Mouse (Mus musculus): ENCODE results near the gene Prpf6. TPM values are rescaled to one million over a fixed set of nuclear protein-coding genes. Genes with fewer than 3 reads are reported as not detected.

Gene Prpf6
- total RNA-seq, 2 experiments from 2014 or later: 57.2 to 57.3 TPM

DNA sequence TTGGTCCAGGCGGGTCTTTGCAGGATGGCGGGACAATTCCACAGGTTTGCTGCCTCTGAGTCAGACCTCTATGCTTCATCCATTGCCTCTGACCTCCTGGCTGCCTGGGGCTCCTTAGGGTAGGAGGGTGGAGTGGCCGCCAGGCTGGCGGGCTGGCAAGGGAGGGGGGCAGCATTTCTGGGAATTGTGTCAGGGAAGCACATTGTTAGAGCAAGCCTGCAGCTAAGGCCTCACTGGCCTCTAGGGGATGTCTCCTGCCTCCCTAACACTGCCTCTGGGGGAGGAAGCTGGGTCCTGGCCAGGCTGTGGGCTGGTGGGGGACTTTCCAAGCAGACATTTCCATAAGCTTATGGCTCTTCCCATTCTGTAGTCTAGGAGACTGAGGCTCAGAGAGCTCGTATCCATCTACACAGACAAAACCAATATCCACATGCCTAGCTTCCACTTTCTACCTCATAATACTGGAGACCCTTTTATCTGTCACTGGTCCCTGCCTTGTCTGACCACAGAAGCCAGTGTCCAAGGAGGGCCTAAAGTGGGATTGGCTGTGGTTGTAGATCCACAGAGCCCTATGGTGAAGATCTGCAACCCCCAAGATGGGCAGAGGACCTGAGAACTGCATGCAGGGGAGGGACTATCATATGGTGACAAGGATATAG is 85.6 kb downstream of the Prpf6 start:
- Histone ChIP-seq H3K27ac (peak overlapping the region; percentile 84), H3K4me3 (no peak overlapping the region)
- DNase-seq (ENCODE audit: low spot score in 2 of 2): no peak
- TF ChIP-seq CTCF (conservative IDR thresholded peaks at IDR 0.05): peak; percentile 62

DNA sequence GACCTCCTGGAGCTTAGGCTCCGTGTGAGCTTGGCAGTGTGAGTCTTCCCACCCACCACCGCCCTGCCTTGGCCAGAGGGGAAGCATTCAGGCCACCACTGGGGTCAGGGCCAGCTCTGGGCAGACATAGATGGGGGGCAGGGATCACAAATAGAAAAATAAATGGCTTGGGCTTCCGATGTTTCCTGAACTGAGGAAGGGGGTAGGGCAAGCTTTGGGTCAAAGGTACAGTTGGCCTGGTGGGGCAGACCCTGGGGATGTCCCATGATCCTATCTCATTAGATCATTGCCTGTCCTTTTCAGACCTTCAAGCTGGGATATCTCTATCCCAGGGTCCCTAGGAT is 86.1 kb downstream of the Prpf6 start:
- no peak for DNase-seq (ENCODE audit: low spot score in 2 of 2)
- no peak for TF ChIP-seq CTCF (conservative IDR thresholded peaks at IDR 0.05)
- H3K27ac ChIP-seq: peak overlapping the region; percentile 84
- H3K4me3 ChIP-seq: no peak overlapping the region

DNA sequence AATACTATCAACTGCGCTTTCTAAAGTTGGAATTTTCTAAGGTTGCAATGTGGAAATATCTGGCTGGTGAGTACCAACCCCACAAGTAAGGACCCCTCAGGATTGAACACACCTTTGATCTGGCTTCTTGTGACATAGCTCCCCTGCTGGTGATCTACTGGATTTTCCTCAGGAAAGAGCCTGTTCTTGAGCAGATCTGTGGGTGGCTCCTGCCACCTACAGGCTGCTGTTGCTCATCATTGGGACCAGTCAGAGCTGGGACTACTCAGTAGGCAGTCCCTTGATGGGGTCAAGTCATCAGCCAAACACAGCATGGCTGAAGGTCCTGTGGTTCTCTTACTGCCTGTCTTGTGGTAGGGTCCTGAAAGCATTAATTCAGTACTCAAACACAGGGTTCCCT is 87.1 kb downstream of the Prpf6 start:
- peak; percentile 99 for TF ChIP-seq CTCF (conservative IDR thresholded peaks at IDR 0.05)
- Histone ChIP-seq H3K4me3 (no peak overlapping the region), H3K27ac (peak overlapping the region; percentile 96; the same call in 1 of the 2 replicates)
- peak; percentile 77 to 83 for DNase-seq (ENCODE audit: low spot score in 2 of 2)

DNA sequence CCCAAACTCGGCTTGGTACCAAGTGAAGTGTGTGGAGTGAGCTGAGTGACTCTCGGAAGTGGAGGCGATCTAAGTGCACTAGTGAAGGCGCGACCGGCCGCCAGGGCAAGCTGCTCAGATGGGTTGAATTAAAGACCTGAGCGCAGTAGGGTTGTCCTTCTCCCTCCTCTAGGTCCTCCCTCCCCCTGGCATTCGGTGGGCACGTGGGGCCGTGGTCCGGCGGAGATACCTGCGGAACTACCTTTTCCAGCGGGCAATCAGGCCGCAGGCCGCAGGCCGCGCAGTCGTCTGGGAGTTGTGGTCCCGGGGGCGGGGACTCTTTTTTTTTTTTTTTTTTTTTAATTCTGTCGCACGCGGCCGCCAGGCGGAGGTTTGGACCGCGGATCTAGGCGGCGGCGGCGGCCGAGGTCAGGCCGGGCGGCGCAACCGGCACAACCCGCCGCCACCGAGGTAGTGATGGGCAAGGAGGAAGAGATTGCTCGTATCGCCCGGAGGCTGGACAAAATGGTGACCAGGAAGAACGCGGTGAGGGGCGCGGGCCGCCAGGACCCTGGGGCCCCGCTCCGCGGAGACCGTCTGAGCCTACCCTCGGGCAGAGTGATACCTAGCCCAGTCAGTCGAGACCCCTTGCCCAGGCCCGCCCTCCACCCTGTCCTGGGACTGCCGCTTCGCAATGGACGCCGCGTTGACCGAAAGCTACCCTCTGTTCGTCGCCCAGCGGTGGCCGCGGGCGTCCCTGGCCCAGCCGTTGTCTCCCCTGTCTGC is 88.5 kb downstream of the Prpf6 start, which contains the start of gene Tcea2:
Tcea2 (plus strand) TSS at position 360 of the 765 bp plus-strand sequence.
- peak; percentile 53 to 65 for DNase-seq (ENCODE audit: low spot score in 2 of 2)
- peak within 1 kb of the TSS; percentile 93 for H3K4me3 ChIP-seq
- peak within 1 kb of the TSS; percentile 96 for H3K27ac ChIP-seq
- TF ChIP-seq CTCF (conservative IDR thresholded peaks at IDR 0.05): peak; percentile 70

DNA sequence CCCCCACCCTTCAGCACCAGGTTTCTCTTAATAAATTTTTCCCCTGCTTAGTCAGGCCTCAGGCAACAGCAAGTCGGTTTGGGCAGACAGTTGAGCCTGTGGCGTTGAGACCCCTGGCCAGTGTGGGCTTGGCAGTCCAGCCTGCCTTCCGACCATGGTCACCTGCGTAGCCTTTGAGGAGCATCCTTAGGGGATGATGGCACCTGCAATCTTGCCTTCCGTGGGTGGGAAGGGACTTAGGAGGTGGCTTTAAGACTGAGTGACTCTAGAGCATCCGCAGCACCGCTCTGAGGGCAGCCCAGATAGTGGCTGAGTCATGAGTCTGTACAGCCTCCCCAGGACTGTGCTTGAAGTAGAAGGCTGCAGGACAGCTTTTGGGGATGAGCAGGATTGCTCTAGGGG is 89.0 kb downstream of the Prpf6 start:
- DNase-seq (ENCODE audit: low spot score in 2 of 2): peak in 1 of 2 experiments; percentile 10

DNA sequence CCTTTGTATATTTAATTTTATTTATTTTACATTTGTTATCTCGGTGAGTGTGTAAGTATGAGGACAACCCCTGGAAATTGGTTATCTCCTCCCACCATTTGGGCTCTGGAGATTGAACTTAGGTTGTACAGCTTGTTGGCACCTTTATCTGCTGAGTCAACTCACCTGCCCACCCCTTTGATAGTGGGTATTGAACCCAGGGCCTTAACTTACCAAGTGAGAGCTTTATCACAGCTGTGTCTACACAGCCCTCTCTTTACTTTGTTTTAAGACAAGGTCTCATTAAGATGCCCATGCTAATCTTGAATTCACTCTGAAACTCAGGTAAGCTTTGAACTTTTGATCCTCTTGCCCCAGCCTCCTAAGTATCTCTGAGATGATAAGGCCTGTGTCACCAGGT is 90.3 kb downstream of the Prpf6 start:
- Histone ChIP-seq H3K4me3 (no peak overlapping the region), H3K27ac (no peak overlapping the region)
- TF ChIP-seq CTCF (conservative IDR thresholded peaks at IDR 0.05): no peak
- peak in 1 of 2 experiments; percentile 6 for DNase-seq (ENCODE audit: low spot score in 2 of 2)

More for the DNA sequence above, 89.0 kb downstream of the Prpf6 start:
- Histone ChIP-seq H3K4me3 (peak overlapping the region; percentile 93), H3K27ac (peak overlapping the region; percentile 96)
- TF ChIP-seq CTCF (conservative IDR thresholded peaks at IDR 0.05): no peak

DNA sequence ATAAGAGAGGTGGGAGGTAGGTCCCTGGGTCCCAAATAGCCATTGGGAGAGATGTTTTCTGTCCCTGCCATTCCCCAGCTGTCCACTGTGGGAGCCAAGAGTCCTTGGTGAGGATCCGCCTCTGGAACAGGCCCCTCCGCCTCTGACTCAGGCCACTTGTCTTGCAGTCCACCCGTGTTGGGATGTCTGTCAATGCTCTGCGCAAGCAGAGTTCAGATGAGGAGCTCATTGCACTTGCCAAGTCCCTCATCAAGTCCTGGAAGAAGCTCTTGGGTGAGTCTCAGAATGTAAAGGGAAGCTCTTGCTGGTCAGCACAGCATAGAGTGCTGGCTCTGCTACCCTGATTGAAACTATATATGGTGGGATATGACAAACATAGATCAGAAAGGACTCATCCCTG is 91.7 kb downstream of the Prpf6 start:
- no peak overlapping the region for H3K4me3 ChIP-seq
- TF ChIP-seq CTCF (conservative IDR thresholded peaks at IDR 0.05): peak; percentile 11; the same call in 1 of the 2 replicates
- DNase-seq (ENCODE audit: low spot score in 2 of 2): peak in 1 of 2 experiments; percentile 7
- H3K27ac ChIP-seq: no peak overlapping the region

DNA sequence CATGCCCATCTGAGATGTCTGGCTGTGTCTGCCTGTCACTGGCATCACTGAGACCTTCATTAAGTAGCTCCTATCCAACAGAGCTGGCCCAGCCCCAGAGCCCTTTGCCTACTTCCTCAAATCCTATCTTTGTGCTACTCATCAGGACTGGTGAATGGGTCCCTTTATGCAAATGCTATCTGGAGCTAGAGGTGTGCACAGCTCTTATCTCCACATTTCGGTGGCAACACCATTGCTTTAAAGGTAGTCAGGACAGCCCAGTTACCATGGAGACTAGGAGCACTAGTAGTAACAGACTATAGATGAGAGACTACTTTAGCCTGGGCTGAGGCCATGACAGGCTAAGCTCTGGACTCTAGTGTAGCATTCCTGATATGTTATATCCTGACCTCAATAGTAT is 93.0 kb downstream of the Prpf6 start:
- DNase-seq (ENCODE audit: low spot score in 2 of 2): peak in 1 of 2 experiments; percentile 7
- no peak overlapping the region for H3K4me3 ChIP-seq
- no peak overlapping the region for H3K27ac ChIP-seq
- no peak for TF ChIP-seq CTCF (conservative IDR thresholded peaks at IDR 0.05)

DNA sequence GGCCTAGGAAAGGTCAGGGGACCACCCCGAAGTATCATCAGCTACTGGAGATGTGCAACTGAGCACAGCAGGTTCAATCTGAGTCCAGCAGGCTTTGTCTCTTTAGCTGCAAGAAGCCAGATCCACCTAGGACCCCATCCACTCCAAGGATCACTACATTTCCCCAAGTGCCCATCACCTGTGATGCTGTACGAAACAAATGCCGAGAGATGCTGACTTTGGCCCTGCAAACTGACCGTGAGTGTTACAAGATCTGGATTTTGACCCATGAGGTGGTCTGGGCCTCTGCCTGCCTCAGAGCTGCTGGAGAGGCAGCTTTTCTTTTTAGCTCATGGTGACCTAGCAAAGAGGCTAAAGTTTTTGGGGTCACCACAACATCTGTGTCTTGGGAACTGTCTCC is 94.0 kb downstream of the Prpf6 start:
- DNase-seq (ENCODE audit: low spot score in 2 of 2): no peak
- no peak overlapping the region for H3K4me3 ChIP-seq
- TF ChIP-seq CTCF (conservative IDR thresholded peaks at IDR 0.05): no peak
- no peak overlapping the region for H3K27ac ChIP-seq

DNA sequence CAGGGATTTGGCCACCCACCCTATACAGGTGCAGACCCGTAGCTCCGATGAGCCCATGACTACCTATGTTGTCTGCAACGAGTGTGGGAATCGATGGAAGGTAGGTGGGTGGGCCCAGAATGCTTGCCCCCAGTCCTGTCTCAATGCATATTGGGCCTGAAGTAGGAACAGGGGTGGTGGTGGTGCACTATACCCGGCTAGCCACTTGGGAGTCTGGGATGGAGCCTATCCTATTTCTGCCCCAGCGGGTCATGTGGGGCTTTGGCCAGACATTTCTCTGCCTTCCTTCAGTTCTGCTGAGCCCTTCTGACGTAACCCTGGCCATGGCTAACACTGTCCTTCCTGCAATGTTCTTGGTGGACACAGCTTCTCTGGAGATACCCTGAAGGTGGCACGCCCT is 95.9 kb downstream of the Prpf6 start:
- TF ChIP-seq CTCF (conservative IDR thresholded peaks at IDR 0.05): no peak
- H3K4me3 ChIP-seq: no peak overlapping the region
- no peak overlapping the region for H3K27ac ChIP-seq
- no peak for DNase-seq (ENCODE audit: low spot score in 2 of 2)

DNA sequence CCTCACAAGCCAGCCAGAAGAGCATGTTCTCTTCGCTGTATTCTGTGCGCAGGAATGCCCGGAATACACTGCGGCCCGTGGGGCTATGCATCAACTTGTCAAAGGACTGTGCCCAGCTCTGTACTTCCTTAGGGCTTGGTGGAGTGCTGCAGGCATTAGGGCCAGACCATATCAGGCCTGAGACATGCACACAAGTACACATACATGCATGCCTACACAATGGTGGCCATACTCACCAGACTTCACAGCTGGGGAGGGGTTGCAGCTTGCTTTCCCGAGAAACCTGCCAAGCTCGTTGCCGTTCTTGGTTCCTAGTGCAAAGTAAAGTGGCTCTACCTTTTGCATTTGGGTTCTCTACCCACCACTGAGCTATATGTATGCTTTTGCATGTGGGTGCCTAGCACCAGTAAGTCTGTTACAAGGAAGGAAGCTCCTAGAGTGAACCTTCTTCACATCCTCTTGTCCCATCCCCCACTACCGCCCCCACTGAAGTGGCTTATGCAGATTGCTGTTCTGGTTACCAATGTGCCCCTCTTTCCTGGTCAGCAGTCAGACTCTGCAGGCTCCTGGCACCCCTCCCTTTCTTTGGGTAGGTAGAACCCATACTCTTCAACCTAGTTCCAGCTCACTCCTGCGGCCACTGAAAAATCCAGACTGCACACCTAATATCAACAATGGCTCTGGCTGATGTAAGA is 97.9 kb downstream of the Prpf6 start:
- DNase-seq (ENCODE audit: low spot score in 2 of 2): no peak
- Histone ChIP-seq H3K4me3 (no peak overlapping the region), H3K27ac (no peak overlapping the region)
- no peak for TF ChIP-seq CTCF (conservative IDR thresholded peaks at IDR 0.05)

DNA sequence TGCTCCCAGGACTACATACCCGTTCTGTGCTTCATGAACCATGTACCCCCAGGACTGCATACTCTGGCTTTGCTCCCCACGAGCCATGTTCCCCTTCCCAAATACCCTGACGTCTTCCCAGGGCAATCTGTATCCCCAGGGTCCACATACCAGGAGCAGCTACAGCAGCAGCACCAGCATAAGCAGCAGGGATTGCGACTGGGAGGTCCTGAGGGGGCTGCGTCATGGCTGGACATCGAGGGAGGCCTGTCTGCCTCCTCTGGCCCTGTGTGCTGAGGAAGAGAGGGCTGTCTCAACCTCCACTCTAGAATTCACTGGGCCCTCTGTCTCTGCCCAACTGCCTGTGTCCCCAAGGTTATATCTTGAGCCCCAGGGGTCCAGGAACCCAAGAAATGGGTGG is 99.4 kb downstream of the Prpf6 start:
- Histone ChIP-seq H3K27ac (0 out of 2 replicates have a peak overlapping the region, but pooled peaks have one; percentile 23), H3K4me3 (no peak overlapping the region)
- TF ChIP-seq CTCF (conservative IDR thresholded peaks at IDR 0.05): no peak
- no peak for DNase-seq (ENCODE audit: low spot score in 2 of 2)

DNA sequence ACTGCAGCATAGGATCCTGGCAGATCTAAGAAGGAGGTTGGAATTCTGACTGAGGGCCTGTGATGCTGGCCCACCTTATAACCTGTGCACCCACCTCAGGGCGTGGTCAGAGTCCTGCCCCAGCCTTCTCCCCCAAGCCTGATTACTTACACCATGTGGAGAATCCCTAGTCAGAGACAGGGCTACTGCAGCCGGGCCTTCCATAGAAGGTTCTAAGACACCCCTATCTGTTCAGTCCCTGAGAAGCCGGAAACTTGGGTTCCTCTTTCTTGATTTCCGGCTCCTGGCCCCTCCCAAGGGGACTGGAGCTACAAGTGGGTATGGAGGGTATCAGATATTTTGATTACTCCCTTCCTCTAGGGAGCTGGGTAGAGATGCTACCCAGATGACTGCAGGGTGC is 99.9 kb downstream of the Prpf6 start:
- H3K27ac ChIP-seq: no peak overlapping the region
- no peak overlapping the region for H3K4me3 ChIP-seq
- DNase-seq (ENCODE audit: low spot score in 2 of 2): no peak
- no peak for TF ChIP-seq CTCF (conservative IDR thresholded peaks at IDR 0.05)

All from layer of hippocampus, adult 2 months (tissue).